Mouse (Mus musculus): Measurements from ENCODE around the gene Tchhl1.
A peak's percentile ranks its signal among the peaks of the same experiment; 100 is the strongest.
"Not testable (repeated sequence)": the region's sequence is repeated elsewhere in the genome, so short reads cannot be mapped to it uniquely, and the experiment has no call there.

Gene Tchhl1

GRCm38 (mm10) chr3:93468561-93468960, at the start of gene Tchhl1:
Gene Tchhl1, plus strand, starts transcription at chr3:93468754.
- peak; percentile 29 to 45 for DNase-seq

- no peak for DNase-seq
These were observed 36.9 kb upstream of the Tchhl1 start for GRCm38 (mm10) chr3:93431673-93432072.

- DNase-seq, result no peak
These were observed 26.5 kb upstream of the Tchhl1 start, which contains the start of gene Tchh for GRCm38 (mm10) chr3:93442030-93442429. Gene Tchh, plus strand, starts transcription at chr3:93442330.

GRCm38 (mm10) chr3:93443501-93444101, 25.0 kb upstream of the Tchhl1 start:
- peak; percentile 28 to 58 for DNase-seq

GRCm38 (mm10) chr3:93444343-93445164, 24.0 kb upstream of the Tchhl1 start:
- peak; percentile 76 to 85 for DNase-seq

DNA sequence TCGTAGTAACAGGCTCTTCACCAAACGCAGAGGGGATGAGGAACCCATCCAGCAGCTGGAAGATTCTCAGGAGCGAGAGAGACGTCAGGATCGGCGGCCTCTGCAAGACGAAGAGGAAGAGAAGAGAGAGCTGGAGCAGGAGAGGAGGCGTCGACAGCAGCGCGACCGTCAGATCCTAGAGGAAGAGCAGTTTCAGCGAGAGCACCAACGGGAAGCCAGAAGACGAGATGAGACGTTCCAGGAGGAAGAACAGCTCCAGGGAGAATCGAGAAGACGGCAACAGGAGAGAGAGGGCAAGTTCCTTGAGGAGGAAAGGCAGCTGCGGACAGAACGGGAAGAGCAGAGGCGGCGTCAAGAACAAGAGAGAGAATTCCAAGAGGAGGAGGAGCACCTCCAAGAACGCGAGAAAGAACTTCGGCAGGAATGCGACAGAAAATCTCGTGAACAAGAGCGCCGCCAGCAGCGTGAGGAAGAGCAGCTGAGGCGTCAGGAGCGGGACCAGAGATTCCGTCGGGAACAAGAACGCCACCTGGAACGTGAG, 23.3 kb upstream of the Tchhl1 start:
- peak; percentile 40 to 62 for DNase-seq

GRCm38 (mm10) chr3:93446128-93446755, 22.3 kb upstream of the Tchhl1 start:
- peak; percentile 47 to 63 for DNase-seq

- DNase-seq, result not testable (repeated sequence)
These were observed 21.8 kb upstream of the Tchhl1 start for GRCm38 (mm10) chr3:93446756-93447137.

DNA sequence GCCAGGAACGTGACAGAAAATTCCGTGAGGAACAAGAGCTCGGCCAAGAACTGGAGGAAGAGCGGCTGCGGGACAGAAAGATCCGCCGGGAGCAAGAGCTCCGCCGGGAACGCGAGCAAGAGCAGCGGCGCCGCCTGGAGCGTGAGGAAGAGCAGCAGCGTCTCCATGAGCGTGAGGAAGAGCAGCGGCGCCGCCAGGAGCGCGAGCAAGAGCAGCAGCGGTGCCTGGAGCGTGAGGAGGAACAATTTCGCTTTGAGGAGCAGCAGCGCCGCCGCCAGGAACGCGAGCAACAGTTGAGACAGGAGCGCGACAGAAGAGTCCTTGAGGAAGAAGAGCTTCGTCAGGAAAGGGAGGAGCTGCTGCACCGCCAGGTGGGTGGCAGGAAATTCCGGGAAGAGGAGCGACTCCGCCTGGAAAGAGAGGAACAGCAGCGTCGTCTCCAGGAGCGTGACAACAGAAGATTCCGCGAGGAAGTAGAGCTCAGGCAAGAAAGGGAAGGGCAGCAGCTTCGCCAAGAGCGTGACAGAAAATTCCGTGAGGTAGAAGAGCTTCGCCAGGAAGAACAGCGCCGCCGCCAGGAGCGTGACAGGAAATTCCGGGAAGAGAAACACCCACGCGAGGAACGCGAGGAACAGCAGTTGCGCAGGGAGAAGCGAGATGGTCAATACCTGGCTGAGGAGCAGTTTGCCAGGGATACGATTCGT, 21.3 kb upstream of the Tchhl1 start:
- DNase-seq, result peak; percentile 64 to 77

- DNase-seq, result no peak
These were observed 2.0 kb upstream of the Tchhl1 start for GRCm38 (mm10) chr3:93466556-93466955.

DNA sequence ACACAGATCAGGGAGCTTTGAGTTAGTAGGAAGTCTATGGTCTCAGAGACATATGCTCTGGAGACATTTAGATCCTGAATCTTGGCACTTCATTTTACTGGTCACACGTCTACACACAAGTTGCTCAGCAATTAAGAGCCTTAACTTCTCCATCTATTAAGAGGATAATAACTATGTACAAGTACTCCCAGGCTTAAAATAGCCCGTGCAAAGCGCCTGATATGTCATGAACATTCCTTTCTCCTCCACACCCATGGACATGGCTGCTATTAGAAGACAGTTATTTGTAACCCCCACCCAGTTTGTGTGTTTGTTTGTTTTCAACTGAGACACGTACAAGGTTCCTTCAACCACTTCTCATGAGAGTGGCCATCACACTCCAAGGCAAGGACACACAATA, 1.4 kb upstream of the Tchhl1 start:
- no peak for DNase-seq

DNA sequence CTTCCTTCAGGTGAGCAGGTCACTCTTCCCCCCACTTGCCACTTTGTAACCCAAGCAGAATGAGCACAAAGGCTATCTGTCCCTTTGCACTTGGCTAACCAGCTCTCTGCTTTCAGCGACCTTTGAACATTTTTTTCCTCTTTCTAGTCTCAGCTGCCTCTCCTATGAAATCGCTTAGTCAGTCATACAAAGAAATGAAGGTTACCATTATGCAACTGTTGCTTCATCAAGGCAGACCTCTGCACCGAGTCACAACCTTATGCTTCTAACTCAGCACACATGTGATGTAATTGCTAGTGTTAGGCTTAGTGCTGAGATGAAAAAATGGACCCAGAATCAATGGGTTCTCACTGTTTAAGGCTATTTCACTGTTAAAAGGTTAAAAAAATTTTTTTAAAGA, 1.1 kb downstream of the Tchhl1 start:
- DNase-seq, result no peak

DNA sequence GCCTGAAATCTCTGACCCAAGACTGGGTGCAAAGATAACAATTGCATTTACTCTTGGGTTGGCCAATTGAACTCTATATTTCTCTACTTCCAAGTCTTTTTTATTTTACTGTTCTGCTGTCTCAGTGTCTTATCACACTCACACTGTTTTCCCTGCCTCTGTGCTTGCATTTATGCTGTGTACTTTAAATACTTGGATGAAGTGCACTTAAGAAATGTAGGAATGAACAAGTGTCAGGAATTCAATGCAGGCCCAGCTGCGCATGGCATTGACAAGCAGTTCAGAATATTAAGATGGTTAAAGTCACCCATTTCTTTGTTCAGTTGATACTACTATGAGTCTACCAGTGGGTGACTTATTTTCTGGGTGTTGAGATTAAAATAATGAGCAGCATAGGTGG, 11.5 kb downstream of the Tchhl1 start:
- DNase-seq, result no peak

GRCm38 (mm10) chr3:93481982-93482616, 13.5 kb downstream of the Tchhl1 start:
- DNase-seq, result no peak

GRCm38 (mm10) chr3:93485611-93486010, 17.1 kb downstream of the Tchhl1 start:
- no peak for DNase-seq

DNA sequence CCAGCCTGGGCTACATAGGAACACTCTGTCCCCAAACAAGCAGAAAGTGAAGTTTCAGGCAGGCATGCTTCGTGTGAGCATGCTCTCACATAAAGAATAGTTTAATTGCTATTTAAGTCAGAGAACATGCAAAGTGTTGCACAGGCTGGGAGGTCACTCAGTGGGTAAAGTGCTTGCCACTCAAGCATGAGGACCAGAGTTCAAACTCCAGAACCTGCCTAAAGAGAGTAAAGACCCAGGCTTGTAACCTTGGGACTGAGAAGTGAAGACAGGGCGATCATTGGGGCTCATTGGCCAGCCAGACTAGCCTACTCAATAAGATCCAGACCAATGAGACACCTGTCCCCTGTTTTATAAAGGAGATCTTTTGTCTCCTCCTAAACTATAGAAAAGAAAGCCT, 20.0 kb downstream of the Tchhl1 start:
- no peak for DNase-seq

DNA sequence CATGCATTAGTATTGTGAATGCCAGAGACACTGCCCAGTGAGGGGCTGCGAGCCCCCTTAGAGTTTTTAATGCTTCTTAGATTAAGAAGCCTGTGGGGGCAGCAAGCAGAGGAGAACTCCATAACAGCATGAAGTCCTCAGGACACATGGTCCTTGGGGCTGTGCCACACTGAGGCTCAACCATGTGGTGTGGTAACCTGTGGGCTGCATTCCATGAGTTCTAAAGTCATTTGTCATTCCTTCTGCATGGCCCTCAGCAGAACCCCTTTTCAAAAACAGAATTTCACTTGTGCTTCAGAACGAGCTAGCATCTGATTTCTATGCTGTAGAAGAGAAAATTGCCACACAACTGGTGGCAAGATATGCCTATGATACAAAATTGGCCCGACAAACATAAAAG, 23.6 kb downstream of the Tchhl1 start:
- DNase-seq, result no peak

DNA sequence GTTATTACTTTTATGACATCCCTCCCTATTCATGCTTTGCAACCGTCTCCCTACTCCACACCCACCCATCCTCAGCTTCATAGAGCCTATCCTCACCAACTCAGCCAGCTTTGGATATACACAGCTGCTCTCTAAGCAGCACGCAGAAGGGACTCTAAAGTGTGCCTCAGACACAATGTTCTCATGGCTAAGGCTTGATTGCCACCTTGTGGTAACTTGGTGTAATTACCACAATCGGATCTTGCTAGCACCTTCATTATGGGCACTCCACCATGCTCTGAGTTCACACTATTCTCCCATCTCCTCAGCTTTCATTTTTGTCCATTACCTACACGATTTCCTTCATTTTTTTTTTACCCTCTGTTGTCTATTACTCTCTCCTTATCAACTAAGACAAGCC, 25.4 kb downstream of the Tchhl1 start:
- DNase-seq, result peak; percentile 21 to 51

- not testable (repeated sequence) for DNase-seq
These were observed 26.2 kb downstream of the Tchhl1 start for GRCm38 (mm10) chr3:93494774-93495173.

- DNase-seq, result no peak
These were observed 28.6 kb downstream of the Tchhl1 start for GRCm38 (mm10) chr3:93497131-93497530.

DNA sequence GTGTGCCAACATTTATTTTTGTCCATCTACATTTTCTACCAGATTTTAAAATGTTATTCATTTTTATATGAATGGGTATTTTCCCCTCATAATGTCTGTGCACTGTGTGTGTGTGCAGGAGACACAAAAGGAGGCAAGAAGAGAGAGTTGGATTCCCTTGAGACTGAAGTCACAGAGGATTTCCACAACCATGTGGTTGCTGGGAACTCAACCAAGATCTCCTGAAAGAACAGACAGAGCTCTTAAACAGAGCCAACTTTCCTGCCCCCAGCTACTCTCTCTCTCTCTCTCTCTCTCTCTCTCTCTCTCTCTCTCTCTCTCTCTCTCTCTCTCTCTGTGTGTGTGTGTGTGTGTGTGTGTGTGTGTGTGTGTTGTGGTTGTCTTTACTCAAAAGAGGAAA, 30.6 kb downstream of the Tchhl1 start:
- DNase-seq, result no peak

GRCm38 (mm10) chr3:93504536-93505189, 36.1 kb downstream of the Tchhl1 start:
- DNase-seq, result no peak

Data from kidney, postnatal 4 days (tissue).